Mouse (Mus musculus): ENCODE measurements around the gene Cd8b1. TPM values are rescaled to one million over a fixed set of nuclear protein-coding genes. Genes with fewer than 3 reads are reported as not detected.

Gene Cd8b1
- polyA plus RNA-seq, 1 experiment from 2014 or later: not detected

DNA sequence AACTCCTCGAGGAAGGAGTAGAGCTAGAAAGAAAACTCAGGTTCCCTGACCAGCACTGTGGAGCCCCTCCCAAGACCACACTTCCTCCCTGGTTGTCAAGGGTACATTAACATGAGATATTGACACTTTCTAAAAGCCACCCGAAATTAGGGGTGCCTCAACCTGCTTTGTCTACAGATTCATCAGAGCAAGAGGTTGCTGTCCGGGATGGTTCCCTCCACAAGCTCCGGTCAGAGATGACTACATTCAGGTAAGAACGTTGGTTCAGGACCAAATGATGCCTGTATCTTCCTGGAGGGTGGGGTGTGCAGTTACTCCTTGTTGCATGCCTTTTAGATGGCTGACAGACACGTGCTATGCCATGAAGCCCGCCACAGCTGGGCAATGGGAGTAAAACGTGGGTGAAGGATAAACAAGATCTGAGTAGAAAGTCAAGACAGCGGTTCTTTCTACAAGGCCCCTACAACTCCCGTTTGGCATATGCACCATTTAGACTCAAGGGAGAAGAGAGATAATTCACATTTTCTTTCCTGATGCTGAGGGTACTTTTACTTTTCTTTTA is 30.4 kb downstream of the Cd8b1 start:
- Histone ChIP-seq H3K27ac (replicated peaks) (no peak overlapping the region), H3K27me3 (no peaks in the 10 kb centered on the region), H3K4me2 (replicated peaks) (no peak overlapping the region), H3K36me3 (no peaks in the 10 kb centered on the region), H3K4me1 (no peaks in the 10 kb centered on the region), H3K9me3 (no peaks in the 10 kb centered on the region), H3K4me3 (no peak overlapping the region), H3K9ac (replicated peaks) (no peak overlapping the region)
- 85% methylated on average over 10 of the region's 10 CpGs for WGBS
- no peak for ATAC-seq (replicated peaks)

DNA sequence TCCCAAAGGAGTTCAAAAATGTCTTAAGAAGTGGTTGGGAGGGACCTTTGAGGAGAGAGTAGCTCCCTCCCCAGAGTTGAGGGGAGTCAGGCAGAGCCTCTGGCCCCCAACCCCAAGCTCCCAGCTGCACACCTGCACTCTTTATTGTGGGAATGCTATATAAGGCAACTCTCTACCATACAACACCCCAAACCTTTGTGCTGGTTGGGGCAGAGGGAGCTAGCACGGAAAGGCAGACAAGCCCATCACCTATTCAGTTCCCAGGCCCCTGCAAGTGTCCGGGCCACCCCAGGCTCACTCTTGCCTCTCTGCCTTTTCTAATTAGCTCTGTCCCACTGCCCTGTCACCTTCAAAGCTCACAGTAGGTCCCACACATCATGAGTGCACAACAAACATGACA is 31.1 kb downstream of the Cd8b1 start:
- no peak overlapping the region for H3K27ac ChIP-seq (replicated peaks)
- H3K27me3 ChIP-seq: no peaks in the 10 kb centered on the region
- no peaks in the 10 kb centered on the region for H3K36me3 ChIP-seq
- ATAC-seq (replicated peaks): no peak
- no peak overlapping the region for H3K4me3 ChIP-seq
- no peak overlapping the region for H3K9ac ChIP-seq (replicated peaks)
- H3K4me1 ChIP-seq: no peaks in the 10 kb centered on the region
- no peak overlapping the region for H3K4me2 ChIP-seq (replicated peaks)
- no peaks in the 10 kb centered on the region for H3K9me3 ChIP-seq
- WGBS: 75% methylated on average over 2 of the region's 2 CpGs

DNA sequence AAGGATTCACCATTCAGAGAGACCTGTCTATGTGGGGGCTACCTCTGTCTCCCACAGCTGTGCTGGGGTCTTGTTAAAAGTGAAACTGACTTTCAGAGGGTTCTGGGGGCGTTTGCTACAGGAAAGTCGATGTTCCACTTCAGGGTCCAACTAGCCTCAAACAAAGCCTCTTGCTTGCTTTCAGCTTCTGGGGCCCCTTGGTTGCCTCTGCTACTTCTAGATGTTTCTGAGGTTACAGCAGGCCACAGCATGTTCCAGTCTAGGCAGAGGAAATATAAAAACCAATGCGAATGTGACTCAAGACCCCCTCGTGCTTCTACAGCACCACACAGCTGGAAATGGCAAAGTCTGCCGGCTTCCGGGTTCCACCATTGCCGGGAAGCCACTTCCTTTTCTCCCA is 34.9 kb downstream of the Cd8b1 start:
- Histone ChIP-seq H3K27me3 (no peaks in the 10 kb centered on the region), H3K36me3 (no peaks in the 10 kb centered on the region), H3K27ac (replicated peaks) (no peak overlapping the region), H3K9me3 (no peaks in the 10 kb centered on the region), H3K4me2 (replicated peaks) (no peak overlapping the region), H3K9ac (replicated peaks) (no peak overlapping the region), H3K4me1 (no peaks in the 10 kb centered on the region), H3K4me3 (no peak overlapping the region)
- WGBS: 93% methylated on average over 7 of the region's 7 CpGs
- no peak for ATAC-seq (replicated peaks)

DNA sequence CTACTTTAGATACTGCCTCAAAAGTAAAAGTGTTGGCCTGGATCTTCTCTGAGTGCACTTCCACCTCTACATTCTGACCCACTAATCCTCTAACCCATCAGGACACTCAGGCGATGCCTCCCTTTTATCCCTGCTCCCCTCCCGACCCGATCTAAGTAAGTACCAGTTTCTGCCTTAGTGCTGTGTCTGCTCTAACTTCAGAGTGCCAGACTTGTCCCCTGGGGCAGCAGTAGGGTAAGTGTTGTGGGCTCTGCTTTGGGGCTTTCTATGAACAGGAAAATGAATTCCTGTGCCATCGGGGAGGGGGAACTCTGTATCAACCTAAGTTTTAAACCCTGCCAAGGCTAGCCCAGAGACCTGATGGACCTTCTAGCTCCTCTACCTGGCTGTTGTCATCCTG is 37.6 kb downstream of the Cd8b1 start:
- H3K9ac ChIP-seq (replicated peaks): no peak overlapping the region
- H3K9me3 ChIP-seq: no peaks in the 10 kb centered on the region
- H3K4me3 ChIP-seq: no peak overlapping the region
- ATAC-seq (replicated peaks): no peak
- H3K27me3 ChIP-seq: no peaks in the 10 kb centered on the region
- H3K36me3 ChIP-seq: no peaks in the 10 kb centered on the region
- 74% methylated on average over 4 of the region's 4 CpGs for WGBS
- H3K4me1 ChIP-seq: no peaks in the 10 kb centered on the region
- no peak overlapping the region for H3K4me2 ChIP-seq (replicated peaks)
- no peak overlapping the region for H3K27ac ChIP-seq (replicated peaks)

DNA sequence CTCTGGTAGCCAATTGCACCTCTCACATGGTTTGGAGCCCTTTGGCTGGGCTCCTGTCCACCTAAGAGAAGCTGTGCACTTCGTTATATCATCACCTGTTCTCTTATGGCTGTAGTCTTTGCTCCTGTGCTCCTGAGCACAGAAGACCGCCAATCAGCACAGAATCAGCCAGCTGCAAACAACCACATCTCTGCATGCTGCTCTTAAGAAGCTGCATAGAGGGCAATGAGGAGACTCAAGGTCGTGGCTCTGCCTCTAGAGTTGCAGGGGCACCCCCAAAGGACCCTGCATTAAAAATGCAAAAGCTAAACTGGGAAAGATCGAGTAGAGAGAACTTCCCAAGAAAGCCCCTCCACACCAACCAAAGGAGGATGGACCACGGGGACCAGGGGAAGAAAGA is 38.2 kb downstream of the Cd8b1 start:
- Histone ChIP-seq H3K4me1 (no peaks in the 10 kb centered on the region), H3K4me3 (no peak overlapping the region), H3K4me2 (replicated peaks) (no peak overlapping the region), H3K9me3 (no peaks in the 10 kb centered on the region), H3K27me3 (no peaks in the 10 kb centered on the region), H3K36me3 (no peaks in the 10 kb centered on the region), H3K9ac (replicated peaks) (no peak overlapping the region), H3K27ac (replicated peaks) (no peak overlapping the region)
- 67% methylated on average over 5 of the region's 5 CpGs for WGBS
- no peak for ATAC-seq (replicated peaks)

DNA sequence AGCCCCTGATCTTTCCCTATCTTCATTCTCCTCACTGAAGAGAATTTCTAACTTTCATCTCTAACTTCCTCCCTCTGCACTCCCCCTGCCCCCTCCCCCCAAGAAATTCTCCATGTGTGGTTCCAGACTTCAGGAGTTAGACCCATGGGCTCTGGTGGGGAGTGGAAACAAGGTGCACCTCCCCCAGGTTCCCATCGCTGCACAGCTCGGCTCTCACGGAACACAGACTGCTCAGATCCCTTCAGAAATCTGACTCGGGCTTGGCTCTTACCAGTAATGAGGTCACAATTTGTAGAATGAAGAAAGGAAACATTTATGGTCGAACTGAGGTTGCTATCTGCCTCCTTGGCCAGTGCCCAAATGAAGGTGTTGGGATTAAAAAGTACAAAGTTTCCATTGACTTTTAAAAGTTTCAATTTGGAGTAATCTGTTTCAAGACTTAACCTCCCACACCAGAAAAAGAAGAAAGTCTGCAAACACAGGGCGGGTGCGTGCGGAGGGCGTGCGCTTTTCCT is 38.6 kb downstream of the Cd8b1 start:
- 86% methylated on average over 10 of the region's 10 CpGs for WGBS
- H3K4me2 ChIP-seq (replicated peaks): no peak overlapping the region
- H3K4me3 ChIP-seq: no peak overlapping the region

DNA sequence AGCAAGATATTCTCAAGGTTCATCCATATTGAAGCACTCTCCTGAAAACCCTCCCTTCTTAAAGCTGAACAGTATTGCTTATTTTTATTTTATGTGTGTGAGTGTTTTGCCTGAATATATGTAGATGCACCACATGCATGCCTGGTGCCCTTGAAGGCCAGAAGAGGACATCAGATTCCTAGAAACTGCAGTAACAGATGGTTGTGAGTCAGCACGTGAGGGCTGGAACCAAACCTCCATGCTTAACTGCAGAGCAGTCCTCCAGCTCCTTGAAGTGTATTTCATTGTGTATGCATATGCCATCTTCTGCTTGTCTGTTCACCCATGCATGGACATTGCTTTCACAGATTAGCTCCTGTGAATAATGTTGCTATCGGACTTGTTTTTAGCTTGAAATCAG is 41.4 kb downstream of the Cd8b1 start:
- no peaks in the 10 kb centered on the region for H3K9me3 ChIP-seq
- no peak overlapping the region for H3K9ac ChIP-seq (replicated peaks)
- 71% methylated on average over 2 of the region's 2 CpGs for WGBS
- H3K36me3 ChIP-seq: no peaks in the 10 kb centered on the region
- H3K27ac ChIP-seq (replicated peaks): no peak overlapping the region
- no peaks in the 10 kb centered on the region for H3K27me3 ChIP-seq
- no peak overlapping the region for H3K4me2 ChIP-seq (replicated peaks)
- no peaks in the 10 kb centered on the region for H3K4me1 ChIP-seq
- ATAC-seq (replicated peaks): no peak
- no peak overlapping the region for H3K4me3 ChIP-seq

More for the DNA sequence above, 38.6 kb downstream of the Cd8b1 start:
- no peak for ATAC-seq (replicated peaks)
- H3K36me3 ChIP-seq: no peaks in the 10 kb centered on the region
- H3K27ac ChIP-seq (replicated peaks): no peak overlapping the region
- no peak overlapping the region for H3K9ac ChIP-seq (replicated peaks)
- no peaks in the 10 kb centered on the region for H3K4me1 ChIP-seq
- no peaks in the 10 kb centered on the region for H3K27me3 ChIP-seq
- no peaks in the 10 kb centered on the region for H3K9me3 ChIP-seq

DNA sequence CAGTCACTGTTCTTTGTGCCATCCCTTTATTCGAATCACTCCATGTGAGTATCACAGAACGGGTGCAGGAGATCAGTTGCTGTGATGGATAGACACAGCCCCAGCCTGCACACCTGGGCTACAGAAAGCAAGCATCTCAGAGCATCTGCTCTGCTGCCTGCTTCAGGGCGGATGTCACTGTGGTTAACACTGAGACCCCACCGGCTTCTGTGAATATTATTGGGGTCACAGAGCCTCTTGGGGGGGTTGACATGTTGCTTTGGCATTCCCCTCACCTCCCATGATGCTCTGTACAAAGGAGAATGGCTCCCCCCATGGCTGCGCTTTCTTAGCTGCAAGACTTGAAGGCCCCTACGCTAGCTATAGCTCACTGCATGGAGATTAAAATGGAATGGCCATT is 46.8 kb downstream of the Cd8b1 start:
- 92% methylated on average over 6 of the region's 6 CpGs for whole genome bisulfite sequencing
- H3K9ac ChIP-seq (replicated peaks): no peak overlapping the region
- H3K27me3 ChIP-seq: no peaks in the 10 kb centered on the region
- H3K27ac ChIP-seq (replicated peaks): no peak overlapping the region
- H3K4me3 ChIP-seq: no peak overlapping the region
- H3K4me2 ChIP-seq (replicated peaks): no peak overlapping the region
- no peaks in the 10 kb centered on the region for H3K36me3 ChIP-seq
- ATAC-seq (replicated peaks): no peak
- H3K9me3 ChIP-seq: no peaks in the 10 kb centered on the region
- H3K4me1 ChIP-seq: no peaks in the 10 kb centered on the region

DNA sequence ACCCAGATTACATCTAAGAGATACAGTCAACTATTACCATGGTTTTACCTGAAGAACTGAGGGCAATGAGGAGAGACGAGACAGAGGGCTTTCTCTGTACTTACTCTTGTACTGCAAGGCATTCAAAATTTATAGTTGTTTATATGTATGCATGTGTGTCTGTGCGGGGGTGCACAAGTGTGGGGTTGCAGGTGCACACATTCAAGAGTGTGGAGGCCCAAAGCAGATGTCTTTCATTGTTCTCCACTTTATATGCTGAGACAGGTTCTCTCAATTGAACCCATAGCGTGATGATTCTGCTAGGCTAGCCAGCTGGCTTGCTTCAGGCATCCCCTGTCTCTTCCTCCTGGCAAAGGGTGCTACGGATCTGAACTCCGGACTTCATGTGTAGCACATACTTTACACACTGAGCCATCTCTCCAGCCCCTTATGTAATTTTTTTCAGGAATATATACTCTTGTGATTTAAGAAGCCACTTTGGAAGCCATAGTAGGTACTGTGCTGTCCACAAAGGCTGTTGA is 48.6 kb downstream of the Cd8b1 start:
- Histone ChIP-seq H3K4me2 (replicated peaks) (no peak overlapping the region), H3K27ac (replicated peaks) (no peak overlapping the region), H3K9ac (replicated peaks) (no peak overlapping the region), H3K4me3 (no peak overlapping the region), H3K4me1 (no peaks in the 10 kb centered on the region), H3K36me3 (no peaks in the 10 kb centered on the region), H3K27me3 (no peaks in the 10 kb centered on the region), H3K9me3 (no peaks in the 10 kb centered on the region)
- ATAC-seq (replicated peaks): no peak
- WGBS: 88% methylated on average over 5 of the region's 5 CpGs

DNA sequence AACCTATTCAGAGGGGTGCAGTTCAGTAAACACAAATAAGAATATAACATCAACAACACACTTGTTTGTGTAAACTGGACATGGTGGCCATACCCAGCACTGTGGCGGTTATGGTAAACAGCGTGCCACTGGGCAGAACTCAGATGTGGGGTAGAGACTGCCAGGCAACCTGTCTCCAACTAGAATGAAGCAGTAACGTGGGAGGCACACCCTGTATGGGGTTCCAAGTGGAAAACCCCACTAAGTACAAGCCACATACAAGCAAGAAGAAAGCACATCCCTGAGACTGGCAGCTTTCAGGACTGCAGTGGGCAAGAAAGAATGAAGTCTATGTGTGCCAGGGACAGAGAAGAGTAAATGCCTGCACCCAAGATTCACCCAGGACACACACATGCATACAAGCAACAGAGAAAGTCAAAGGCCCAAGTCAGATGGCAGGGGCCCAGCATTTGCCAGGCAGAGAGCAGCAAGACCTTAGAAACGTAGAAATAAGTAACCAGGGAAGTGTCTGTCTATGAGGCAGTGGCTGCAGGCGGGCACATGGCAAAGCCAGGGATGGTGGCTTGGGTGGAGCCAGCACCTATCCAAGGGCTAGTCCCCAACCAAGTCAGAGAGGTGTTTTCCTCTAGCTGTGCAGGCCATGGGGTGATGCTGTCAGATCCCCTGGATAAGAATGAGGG is 49.6 kb downstream of the Cd8b1 start:
- Histone ChIP-seq H3K4me3 (no peak overlapping the region), H3K36me3 (no peaks in the 10 kb centered on the region), H3K9me3 (no peaks in the 10 kb centered on the region), H3K9ac (replicated peaks) (no peak overlapping the region), H3K4me2 (replicated peaks) (no peak overlapping the region), H3K27me3 (no peaks in the 10 kb centered on the region), H3K4me1 (no peaks in the 10 kb centered on the region), H3K27ac (replicated peaks) (no peak overlapping the region)
- ATAC-seq (replicated peaks): no peak
- WGBS: 84% methylated on average over 5 of the region's 5 CpGs

DNA sequence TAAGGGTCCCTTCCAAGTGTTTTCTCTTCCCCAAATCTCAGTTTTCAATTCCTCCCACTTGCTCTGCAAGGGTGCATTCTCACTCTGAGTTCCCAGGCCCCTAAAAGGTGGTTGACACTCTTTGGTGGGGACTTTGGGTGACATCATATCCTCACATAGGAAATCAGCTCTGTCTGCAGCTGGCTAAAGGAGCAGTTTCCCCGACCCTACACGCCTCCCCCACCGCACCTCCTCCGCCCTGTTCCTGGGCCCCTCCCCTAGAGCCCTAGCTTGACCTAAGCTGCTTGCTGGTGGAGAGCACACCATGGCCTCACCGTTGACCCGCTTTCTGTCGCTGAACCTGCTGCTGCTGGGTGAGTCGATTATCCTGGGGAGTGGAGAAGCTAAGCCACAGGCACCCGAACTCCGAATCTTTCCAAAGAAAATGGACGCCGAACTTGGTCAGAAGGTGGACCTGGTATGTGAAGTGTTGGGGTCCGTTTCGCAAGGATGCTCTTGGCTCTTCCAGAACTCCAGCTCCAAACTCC is 50.7 kb downstream of the Cd8b1 start, which contains the start of gene Cd8a:
TSS of gene Cd8a (plus strand) at position 179 of the 527 bp plus-strand sequence.
- ATAC-seq (replicated peaks): no peak
- Histone ChIP-seq H3K4me2 (replicated peaks) (no peak within 1 kb of the TSS), H3K36me3 (no peaks in the 10 kb centered on the region), H3K27me3 (no peaks in the 10 kb centered on the region), H3K9me3 (no peaks in the 10 kb centered on the region), H3K4me1 (no peaks in the 10 kb centered on the region), H3K9ac (replicated peaks) (no peak within 1 kb of the TSS), H3K27ac (replicated peaks) (no peak within 1 kb of the TSS), H3K4me3 (no peak within 1 kb of the TSS)
- WGBS: 79% methylated on average over 14 of the region's 14 CpGs

DNA sequence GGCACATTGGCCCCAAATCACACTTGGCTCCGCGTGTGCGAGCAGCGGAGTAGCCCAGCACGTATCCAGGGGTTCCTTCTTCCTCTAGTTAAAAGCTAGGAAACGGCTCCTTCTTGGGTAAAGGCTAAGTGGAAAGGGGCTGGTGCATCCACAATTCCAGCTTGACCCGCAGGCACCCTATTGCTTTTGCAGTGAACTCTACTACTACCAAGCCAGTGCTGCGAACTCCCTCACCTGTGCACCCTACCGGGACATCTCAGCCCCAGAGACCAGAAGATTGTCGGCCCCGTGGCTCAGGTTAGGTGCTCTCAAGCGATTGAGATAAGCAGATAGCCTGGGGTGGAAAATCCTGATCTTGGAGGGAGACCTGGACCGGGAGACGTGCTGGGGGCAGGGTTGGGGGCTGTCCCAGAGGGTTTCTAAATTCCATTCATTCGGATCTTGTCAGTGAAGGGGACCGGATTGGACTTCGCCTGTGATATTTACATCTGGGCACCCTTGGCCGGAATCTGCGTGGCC is 51.8 kb downstream of the Cd8b1 start:
- no peak for ATAC-seq (replicated peaks)
- no peaks in the 10 kb centered on the region for H3K36me3 ChIP-seq

More for the DNA sequence above, 51.8 kb downstream of the Cd8b1 start:
- WGBS: 92% methylated on average over 19 of the region's 19 CpGs
- no peak overlapping the region for H3K4me3 ChIP-seq
- H3K27ac ChIP-seq (replicated peaks): no peak overlapping the region
- H3K27me3 ChIP-seq: no peaks in the 10 kb centered on the region
- no peak overlapping the region for H3K9ac ChIP-seq (replicated peaks)
- no peak overlapping the region for H3K4me2 ChIP-seq (replicated peaks)
- H3K4me1 ChIP-seq: no peaks in the 10 kb centered on the region
- H3K9me3 ChIP-seq: no peaks in the 10 kb centered on the region

All from forebrain, embryonic 15.5 days (tissue).